7 mouse cellular contexts compared by ENCODE assay signal in the genomic region with DNA sequence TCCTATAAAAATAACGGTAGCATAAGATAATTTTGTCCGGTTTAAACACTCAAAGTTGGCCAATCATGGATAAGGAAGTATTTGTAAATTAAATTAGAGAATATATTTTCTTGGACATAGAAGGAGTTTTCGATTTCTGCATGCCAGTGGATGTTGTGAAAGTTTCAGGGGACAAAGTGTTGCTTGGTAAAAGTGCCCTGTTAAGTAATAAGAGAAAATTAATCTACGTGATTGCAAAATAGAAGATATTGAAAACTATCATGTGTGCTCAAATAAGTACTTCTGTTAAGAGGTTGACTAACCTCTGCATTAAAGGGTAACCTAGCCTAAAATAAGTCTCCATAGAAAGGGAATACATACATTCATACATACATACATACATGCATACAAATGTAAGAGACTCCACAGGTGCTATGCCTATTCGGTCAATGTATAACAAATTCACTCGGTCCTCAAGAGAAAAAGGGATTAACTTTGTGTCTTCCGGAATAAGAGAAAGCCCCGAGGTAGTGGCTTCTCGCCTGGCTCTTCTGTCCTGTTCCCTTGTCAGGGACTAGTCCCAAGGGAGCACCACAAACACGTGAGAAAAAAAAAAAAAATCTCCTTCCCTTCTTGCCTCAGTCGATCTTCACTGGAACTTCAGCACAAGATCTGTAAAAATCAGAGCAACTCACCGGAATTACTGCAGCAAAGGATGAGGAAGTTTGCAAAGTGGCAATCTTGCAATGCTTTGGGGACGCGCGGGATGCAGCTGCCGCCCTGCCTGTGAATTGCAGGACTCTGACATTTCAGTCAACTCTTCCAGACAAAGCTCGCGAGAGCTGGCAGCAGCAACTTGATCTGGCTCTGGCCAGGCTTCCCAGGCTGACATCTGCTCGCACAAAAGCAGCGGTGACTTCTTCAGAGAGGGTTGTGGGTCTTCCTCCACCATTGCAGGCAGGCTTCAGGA. TPM values are rescaled to one million over a fixed set of nuclear protein-coding genes. Genes with fewer than 3 reads are reported as not detected.
DNase-seq lines count a peak whose midpoint lies in the region; ATAC-seq and TF ChIP-seq lines count a peak whose summit lies in the region.

No protein-coding gene starts in this region.

- no peaks in the 10 kb centered on the region for H3K4me1 ChIP-seq in embryonic facial prominence, embryonic 13.5 days
- H3K4me1 ChIP-seq in heart, embryonic 10.5 days: no peaks in the 10 kb centered on the region
- H3K4me1 ChIP-seq in kidney, embryonic 14.5 days (ENCODE audit: control insufficient read depth, insufficient read depth, low read length): no peaks in the 10 kb centered on the region
- peaks cover 4% of the 10 kb centered on the region for H3K4me1 ChIP-seq in liver, adult 2 months (ENCODE audit: control insufficient read depth, insufficient read depth, low read length)
- no peaks in the 10 kb centered on the region for H3K4me1 ChIP-seq in neural tube, embryonic 12.5 days

- peak overlapping the region; percentile 65 for H3K4me2 ChIP-seq in embryonic facial prominence, embryonic 13.5 days
- peak overlapping the region; percentile 58 for H3K4me2 ChIP-seq in kidney, embryonic 14.5 days (replicated peaks; ENCODE audit: low read depth, low read length)
- H3K4me2 ChIP-seq in neural tube, embryonic 12.5 days (replicated peaks): peak overlapping the region; percentile 56

- peak; percentile 53; the same call in 1 of the 2 replicates for TF ChIP-seq POLR2A in liver, adult 2 months (IDR thresholded peaks at IDR 0.05; ENCODE audit: extremely low read depth, insufficient read depth, low read length)

- H3K9me3 ChIP-seq in embryonic facial prominence, embryonic 13.5 days: no peaks in the 10 kb centered on the region
- H3K9me3 ChIP-seq in heart, embryonic 10.5 days: no peaks in the 10 kb centered on the region
- H3K9me3 ChIP-seq in kidney, embryonic 14.5 days (ENCODE audit: control insufficient read depth, low read length): no peaks in the 10 kb centered on the region
- H3K9me3 ChIP-seq in neural tube, embryonic 12.5 days: no peaks in the 10 kb centered on the region

- H3K9ac ChIP-seq in embryonic facial prominence, embryonic 13.5 days: peak overlapping the region; percentile 70
- H3K9ac ChIP-seq in kidney, embryonic 14.5 days (ENCODE audit: low read depth, low read length): peak overlapping the region; percentile 35; the same call in 1 of the 2 replicates
- H3K9ac ChIP-seq in liver, adult 2 months (ENCODE audit: low read depth, low read length): peak overlapping the region; percentile 75
- H3K9ac ChIP-seq in neural tube, embryonic 12.5 days: peak overlapping the region; percentile 7; the same call in 1 of the 2 replicates

- 18% methylated on average over 20 of the region's 20 CpGs for WGBS in embryonic facial prominence, embryonic 13.5 days
- 19% methylated on average over 20 of the region's 20 CpGs for WGBS in heart, embryonic 10.5 days
- WGBS in kidney, embryonic 14.5 days: 20% methylated on average over 20 of the region's 20 CpGs
- 9% methylated on average over 20 of the region's 20 CpGs for WGBS in liver, adult 2 months
- 20% methylated on average over 20 of the region's 20 CpGs for WGBS in neural tube, embryonic 12.5 days

- no peaks in the 10 kb centered on the region for H3K79me2 ChIP-seq in liver, adult 2 months (ENCODE audit: control insufficient read depth, insufficient read depth, low read length)

- no peaks in the 10 kb centered on the region for H3K27me3 ChIP-seq in embryonic facial prominence, embryonic 13.5 days
- no peaks in the 10 kb centered on the region for H3K27me3 ChIP-seq in heart, embryonic 10.5 days (ENCODE audit: insufficient read depth, poor library complexity, severe bottlenecking)
- H3K27me3 ChIP-seq in kidney, embryonic 14.5 days (ENCODE audit: control insufficient read depth, insufficient read depth, low read length): no peaks in the 10 kb centered on the region
- H3K27me3 ChIP-seq in liver, adult 2 months (ENCODE audit: control insufficient read depth, insufficient read depth, low read length): no peaks in the 10 kb centered on the region
- no peaks in the 10 kb centered on the region for H3K27me3 ChIP-seq in neural tube, embryonic 12.5 days (replicated peaks)

- peak; percentile 82 for ATAC-seq in embryonic facial prominence, embryonic 13.5 days (ENCODE audit: insufficient number of reproducible peaks, insufficient read depth, low FRiP score, low TSS enrichment, low read depth)
- peak; percentile 97 for ATAC-seq in kidney, embryonic 14.5 days (ENCODE audit: low FRiP score, low TSS enrichment)
- ATAC-seq in neural tube, embryonic 12.5 days (ENCODE audit: low FRiP score, low read depth): peak; percentile 98

- peak overlapping the region; percentile 50 for H3K4me3 ChIP-seq in embryonic facial prominence, embryonic 13.5 days
- peak overlapping the region; percentile 58 for H3K4me3 ChIP-seq in heart, embryonic 10.5 days
- peak overlapping the region; percentile 44 for H3K4me3 ChIP-seq in kidney, embryonic 14.5 days (ENCODE audit: low read length)
- peak overlapping the region; percentile 52 for H3K4me3 ChIP-seq in liver, adult 2 months (ENCODE audit: insufficient read depth, low read depth, low read length)
- peak overlapping the region; percentile 30 for H3K4me3 ChIP-seq in neural tube, embryonic 12.5 days

- no peaks in the 10 kb centered on the region for H3K36me3 ChIP-seq in embryonic facial prominence, embryonic 13.5 days
- H3K36me3 ChIP-seq in heart, embryonic 10.5 days: no peaks in the 10 kb centered on the region
- no peaks in the 10 kb centered on the region for H3K36me3 ChIP-seq in kidney, embryonic 14.5 days (ENCODE audit: control insufficient read depth, insufficient read depth, low read length)
- no peaks in the 10 kb centered on the region for H3K36me3 ChIP-seq in liver, adult 2 months (ENCODE audit: control insufficient read depth, insufficient read depth, low read length)
- no peaks in the 10 kb centered on the region for H3K36me3 ChIP-seq in neural tube, embryonic 12.5 days

- TF ChIP-seq CTCF in liver, adult 2 months (IDR thresholded peaks at IDR 0.05; ENCODE audit: low read depth, low read length): no peak

- DNase-seq in adrenal gland, postnatal 36 days: peak; percentile 52 to 76
- peak; percentile 92 for DNase-seq in heart, embryonic 10.5 days (ENCODE audit: low spot score)
- peak; percentile 91 for DNase-seq in liver, adult 2 months (ENCODE audit: extremely low read depth, low read depth, low spot score)
- peak; percentile 36 for DNase-seq in urinary bladder, postnatal 25 days (ENCODE audit: low spot score)

- H3K27ac ChIP-seq in embryonic facial prominence, embryonic 13.5 days: no peak overlapping the region
- peak overlapping the region; percentile 83 for H3K27ac ChIP-seq in heart, embryonic 10.5 days
- H3K27ac ChIP-seq in kidney, embryonic 14.5 days (ENCODE audit: low read depth, low read length): no peak overlapping the region
- H3K27ac ChIP-seq in liver, adult 2 months (replicated peaks; ENCODE audit: insufficient read depth, low read depth, low read length): peak overlapping the region; percentile 90
- H3K27ac ChIP-seq in neural tube, embryonic 12.5 days: no peak overlapping the region

RNA-seq across cellular contexts. Expression of a gene that starts 0.5 kb away (rescaled TPM):
- total RNA-seq in adrenal gland, postnatal 36 days (2021): 1 to 10 TPM; 6.0 TPM
- 1.8 and 2.5 TPM in 2 replicates for polyA plus RNA-seq in embryonic facial prominence, embryonic 13.5 days (2015; fragmentation: Nextera tagmentation; extraction: Ambion mirVana)
- polyA plus RNA-seq in heart, embryonic 10.5 days (2016; fragmentation: Nextera tagmentation; extraction: Ambion mirVana): 11.1 and 17.6 TPM in 2 replicates
- polyA plus RNA-seq in kidney, embryonic 14.5 days (2014; fragmentation: Nextera tagmentation; extraction: Ambion mirVana): 2.2 and 4.2 TPM in 2 replicates
- 118 and 125 TPM in 2 replicates for total RNA-seq in liver, adult 2 months (2014; rRNA removed)
- polyA plus RNA-seq in liver, adult 2 months (2012; rRNA removed): 13.8 and 21.4 TPM in 2 replicates
- 4.3 and 6.1 TPM in 2 replicates for polyA plus RNA-seq in neural tube, embryonic 12.5 days (2016; fragmentation: Nextera tagmentation; extraction: Ambion mirVana)

Comparison
In these comparisons a context has a peak if more than half of its experiments do, and no peak if none do; other contexts are left out.
1. DNase-seq: peak in every context shown above with its lines; median percentile 92 in heart, embryonic 10.5 days; 91 in liver, adult 2 months; 64 in adrenal gland, postnatal 36 days; 36 in urinary bladder, postnatal 25 days.
2. H3K27ac ChIP-seq: peak in heart, embryonic 10.5 days (single experiment) and liver, adult 2 months (single experiment); none in embryonic facial prominence, embryonic 13.5 days (single experiment), kidney, embryonic 14.5 days (single experiment) and neural tube, embryonic 12.5 days (single experiment).
3. H3K9ac ChIP-seq: peak in every context shown above with its lines; median percentile 75 in liver, adult 2 months; 70 in embryonic facial prominence, embryonic 13.5 days; 35 in kidney, embryonic 14.5 days; 7 in neural tube, embryonic 12.5 days.
4. Peak in every context shown above with its lines, with median percentiles within 50 percentile points of each other: ATAC-seq, H3K4me2 ChIP-seq and H3K4me3 ChIP-seq.